Mouse (Mus musculus) lung, adult 2 months (tissue): Measurements from ENCODE around the gene Avpi1.

Source experiments
- CTCF ChIP-seq: fragments of 200-500 bp; IDR thresholded peaks from 2 replicates; pipeline ENCODE4 v1.5.1; 2011; ENCODE audit warnings: mild to moderate bottlenecking, low read length, control low read depth; ENCODE audit not compliant: insufficient read depth
- POLR2A ChIP-seq: fragments of 200-500 bp; IDR thresholded peaks from 2 replicates; pipeline ENCODE4 v1.6.1; 2011; ENCODE audit warnings: low read depth, mild to moderate bottlenecking, control low read depth, low read length, borderline replicate concordance; ENCODE audit errors: extremely low read depth

DNA sequence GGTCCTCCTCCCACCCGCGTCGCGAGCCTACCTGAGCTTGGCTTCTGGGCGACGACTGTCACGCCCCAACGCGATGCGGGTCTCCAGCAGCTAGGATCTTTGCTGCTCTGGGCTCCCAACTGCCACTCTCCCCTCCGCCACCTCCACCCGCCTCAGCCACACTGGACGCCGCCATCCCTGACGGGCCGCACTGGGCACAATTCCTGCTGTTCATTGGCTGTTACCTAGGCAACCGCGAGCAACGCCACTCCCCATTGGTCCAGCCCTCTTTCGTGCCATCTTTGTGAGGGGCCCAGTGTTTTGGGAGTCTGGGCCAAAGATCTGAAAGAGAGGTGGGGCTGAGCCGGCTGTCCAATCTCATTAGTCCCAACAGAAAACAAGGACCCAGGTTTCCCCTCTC, 42.7 kb downstream of the Avpi1 start, which contains the start of gene Morn4:
- no peak for TF ChIP-seq CTCF
- 0 out of 2 replicates have a peak, but pooled peaks have one; percentile 32 for TF ChIP-seq POLR2A
